Mouse (Mus musculus) testis, postnatal 14 days (tissue): ENCODE measurements at regions not wholly inside any gene's neighbourhood (a gene's known extent, or its start where the extent isn't known, plus 50 kb on each side); places are given as distances from the start of the nearest gene placed in this dataset.
"Not testable (repeated sequence)": the region's sequence is repeated elsewhere in the genome, so short reads cannot be mapped to it uniquely, and the experiment has no call there.

Experiments
- DNase-seq: peaks from one replicate; pipeline ENCODE4 v3.0.0; 2021; ENCODE audit warnings: low spot score

DNA sequence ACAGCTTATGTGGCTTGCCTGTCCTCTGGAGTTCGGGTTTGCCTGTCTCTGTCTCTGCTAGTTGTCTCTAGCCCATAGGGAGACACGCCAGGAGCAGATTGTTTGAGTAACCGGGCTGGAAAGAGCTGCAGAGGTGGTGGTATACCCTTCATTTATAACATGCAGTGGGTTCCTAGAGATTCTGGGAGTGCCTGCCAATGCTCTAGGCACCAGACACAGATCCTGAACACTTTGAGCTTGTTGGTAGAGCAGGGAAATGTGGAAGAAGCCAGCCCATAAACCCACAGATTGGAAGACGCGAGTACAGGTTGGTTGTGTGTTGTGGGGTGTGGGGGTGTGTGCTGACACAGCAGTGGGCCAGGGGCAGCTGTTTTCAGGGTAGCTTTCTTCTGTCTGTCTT lies 255.9 kb downstream of the Diras2 start:
- no peak for DNase-seq

DNA sequence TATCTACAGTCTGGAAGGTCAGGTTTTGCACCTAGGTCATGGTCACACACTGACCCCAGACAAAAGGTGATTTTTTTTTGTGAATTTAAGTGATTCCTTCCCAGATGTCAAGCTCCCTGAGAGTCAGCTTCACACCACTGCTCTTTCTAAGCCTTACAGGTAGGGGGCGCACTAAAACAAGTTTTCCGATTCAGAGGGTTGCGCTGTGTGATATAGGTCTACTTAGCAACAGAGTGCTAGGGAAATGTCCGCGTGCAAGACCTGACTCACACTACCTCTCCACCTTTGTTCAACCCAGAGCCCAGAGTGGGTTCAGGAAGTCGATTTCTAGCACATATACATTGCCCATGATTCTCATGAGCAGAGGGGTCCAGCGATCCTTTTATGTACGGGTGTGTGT lies 255.4 kb downstream of the Diras2 start:
- DNase-seq: peak; percentile 17

DNA sequence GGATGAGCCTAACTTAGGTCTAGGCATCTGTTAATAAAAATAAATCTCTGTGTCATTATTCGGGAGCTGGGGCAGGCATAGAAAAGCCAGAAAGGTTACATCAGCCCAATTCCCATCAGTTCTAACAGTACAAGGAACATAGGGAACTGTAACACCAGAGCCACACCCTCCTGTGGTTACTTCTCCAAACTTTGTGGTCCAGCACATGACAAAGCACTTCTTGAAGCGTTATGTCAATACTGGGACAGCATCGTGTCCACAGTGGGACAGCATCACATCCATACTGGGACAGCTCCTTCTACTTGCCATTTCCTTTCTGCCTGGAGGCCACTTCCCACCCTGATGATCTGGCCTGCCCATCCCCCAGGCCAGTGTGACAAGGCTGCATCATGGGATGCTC lies 253.9 kb downstream of the Diras2 start:
- no peak for DNase-seq

DNA sequence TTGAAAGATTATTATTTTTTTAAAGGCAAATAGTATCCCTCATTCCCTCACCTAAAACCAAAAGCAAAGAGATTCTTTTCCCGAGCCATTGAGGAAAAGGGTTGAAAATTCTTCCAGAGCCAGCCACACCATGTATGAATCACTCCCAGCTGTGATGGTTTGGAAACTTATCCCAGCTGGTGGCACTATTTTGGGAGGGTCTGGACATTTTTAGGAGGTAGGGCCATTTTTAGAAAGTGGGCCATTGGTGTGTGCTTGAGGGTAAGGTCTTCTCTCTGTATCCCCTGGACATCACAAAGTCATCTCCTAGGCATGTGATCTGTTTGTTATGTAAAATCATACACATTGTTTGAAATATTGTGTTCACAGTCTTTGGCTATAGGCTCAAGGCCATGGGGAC lies 252.2 kb downstream of the Diras2 start:
- DNase-seq: no peak

DNA sequence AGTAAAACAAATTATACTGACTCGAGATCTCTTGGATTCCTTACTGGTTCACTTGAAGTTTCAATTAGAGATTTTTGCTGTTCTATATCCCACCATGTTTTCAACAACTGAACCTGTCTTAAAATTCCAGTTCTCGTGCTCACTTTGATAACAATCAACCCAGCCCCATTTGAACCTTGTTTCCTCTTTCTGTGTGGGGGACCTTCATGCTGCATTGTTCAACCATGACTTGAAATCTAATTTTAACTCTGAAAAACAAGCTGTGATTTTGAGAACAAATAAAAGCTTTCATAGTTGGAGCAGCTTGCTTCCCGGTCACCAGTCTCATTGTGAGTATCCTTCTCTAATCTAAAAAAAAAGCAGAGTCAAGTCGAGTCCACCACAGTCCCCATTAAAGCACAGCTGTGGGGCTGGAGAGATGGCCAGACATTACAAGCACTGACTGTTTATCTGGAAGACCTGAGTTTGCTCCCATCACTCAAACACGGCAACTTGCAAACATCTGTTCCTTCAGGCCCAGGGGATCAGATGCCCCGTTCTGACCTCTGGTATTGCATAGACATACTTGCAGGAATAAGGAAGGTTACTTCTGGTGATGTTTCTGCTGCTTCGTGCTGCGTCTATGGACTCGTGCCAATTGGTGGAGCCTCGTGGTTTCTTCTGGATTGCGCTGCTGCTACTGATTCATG lies 251.7 kb downstream of the Diras2 start:
- no peak for DNase-seq

DNA sequence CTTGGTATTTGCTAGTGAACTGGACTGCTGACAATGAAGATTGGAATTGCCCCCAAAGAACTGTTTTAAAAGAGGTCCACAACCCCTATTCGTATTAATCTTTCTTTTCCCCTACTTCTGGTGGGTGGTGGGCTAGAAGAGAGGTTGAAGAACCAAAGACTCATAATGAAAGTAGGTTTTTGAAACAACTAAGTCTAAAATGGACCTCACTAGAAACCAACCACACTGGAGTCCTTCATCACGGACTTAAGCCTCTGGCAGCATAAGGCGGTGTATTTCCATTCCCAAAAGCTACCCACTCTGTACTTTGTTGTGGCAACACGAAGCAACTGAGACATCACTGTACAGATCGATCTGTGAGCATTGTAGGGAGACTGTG lies 251.1 kb downstream of the Diras2 start:
- DNase-seq: no peak

DNA sequence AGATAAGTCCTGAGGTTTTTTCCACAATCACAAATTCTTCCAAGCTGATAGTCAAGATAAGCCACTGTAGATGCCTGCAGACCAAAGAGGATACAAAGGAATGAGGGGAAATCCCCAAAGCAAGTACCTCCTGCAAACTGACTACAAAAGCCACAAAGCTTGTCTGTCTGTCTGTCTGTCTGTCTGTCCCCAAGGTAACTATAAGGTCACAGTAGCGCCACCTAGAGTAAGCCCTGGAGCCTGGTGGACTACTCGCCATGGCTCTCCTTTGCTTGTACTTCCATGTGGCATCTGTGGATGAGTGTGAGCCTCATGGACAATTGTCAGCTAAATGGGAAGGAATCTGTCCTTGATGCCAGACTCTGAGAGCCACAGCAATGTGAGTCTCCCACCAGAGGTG lies 249.8 kb downstream of the Diras2 start:
- DNase-seq: no peak

DNA sequence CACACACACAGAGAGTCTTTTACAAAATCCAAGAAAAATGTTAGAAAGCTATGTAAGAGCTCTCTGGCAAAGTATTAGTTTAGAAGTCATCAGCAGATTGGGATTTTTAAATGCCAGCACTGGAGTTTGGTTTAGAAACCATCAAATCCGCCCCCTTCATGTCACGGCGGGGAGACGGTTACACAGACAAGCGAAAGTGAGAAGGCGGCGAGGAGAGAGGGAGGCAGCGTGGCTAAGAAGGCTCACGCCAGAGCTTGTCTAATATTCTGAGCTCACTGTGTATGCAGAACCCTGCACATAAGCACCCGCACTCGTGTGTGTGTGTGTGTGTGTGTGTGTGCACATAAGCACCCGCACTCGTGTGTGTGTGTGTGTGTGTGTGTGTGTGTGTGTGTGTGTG lies 248.6 kb downstream of the Diras2 start:
- DNase-seq: no peak

DNA sequence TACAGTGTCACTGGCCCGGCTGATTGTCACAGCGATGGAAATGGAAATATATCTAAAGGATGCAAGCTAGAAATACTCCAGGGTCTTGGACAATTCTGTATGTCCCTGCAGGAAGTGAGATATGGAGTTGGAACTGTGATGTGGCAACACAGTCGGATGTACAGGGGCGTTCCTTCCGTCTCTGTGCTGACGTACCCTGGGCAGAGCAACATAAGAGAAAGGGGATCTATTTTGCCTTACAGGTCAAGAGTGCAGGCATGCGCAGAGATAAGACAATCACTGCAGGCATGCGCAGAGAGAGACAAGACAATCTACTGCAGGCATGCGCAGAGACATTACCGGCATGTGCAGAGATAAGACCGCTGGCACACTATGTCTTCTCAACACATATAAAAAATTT lies 247.6 kb downstream of the Diras2 start:
- DNase-seq: peak; percentile 9

DNA sequence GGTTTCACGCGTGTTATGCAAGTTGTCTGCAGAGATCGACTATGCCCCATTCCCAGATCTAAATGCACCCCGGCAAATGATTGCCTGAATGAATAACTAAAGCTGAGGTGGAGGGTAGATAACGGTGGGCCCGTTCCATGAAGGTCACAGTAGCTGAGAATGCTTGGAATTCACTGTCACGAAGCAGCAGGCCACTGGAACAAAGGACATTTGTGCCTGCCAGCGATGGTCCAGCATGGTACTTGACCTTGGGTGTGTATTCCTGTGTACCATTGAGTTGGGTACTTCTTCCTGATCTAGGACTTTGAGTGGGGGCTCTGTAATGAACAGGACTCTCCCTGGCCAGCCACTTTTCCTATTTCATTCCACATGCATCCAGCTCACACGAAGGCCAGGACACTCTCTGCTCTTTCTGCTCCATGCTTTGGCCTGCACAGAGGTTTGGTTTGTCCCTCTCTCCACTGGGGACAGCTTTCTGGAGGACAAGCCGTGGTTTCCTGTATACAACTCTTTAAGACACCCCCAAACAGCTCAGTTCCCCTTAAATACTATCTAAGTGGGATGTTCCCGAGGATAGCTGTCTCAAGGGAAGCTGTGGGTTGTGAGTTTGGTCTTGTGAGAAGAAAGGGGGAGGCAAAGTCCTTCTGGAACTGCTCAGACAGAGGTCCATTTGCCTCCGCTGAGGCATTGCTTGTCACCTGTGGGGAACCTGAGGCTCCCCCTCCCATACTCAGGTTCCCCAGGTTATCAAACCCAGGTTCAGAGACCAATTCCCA lies 246.9 kb downstream of the Diras2 start:
- no peak for DNase-seq

DNA sequence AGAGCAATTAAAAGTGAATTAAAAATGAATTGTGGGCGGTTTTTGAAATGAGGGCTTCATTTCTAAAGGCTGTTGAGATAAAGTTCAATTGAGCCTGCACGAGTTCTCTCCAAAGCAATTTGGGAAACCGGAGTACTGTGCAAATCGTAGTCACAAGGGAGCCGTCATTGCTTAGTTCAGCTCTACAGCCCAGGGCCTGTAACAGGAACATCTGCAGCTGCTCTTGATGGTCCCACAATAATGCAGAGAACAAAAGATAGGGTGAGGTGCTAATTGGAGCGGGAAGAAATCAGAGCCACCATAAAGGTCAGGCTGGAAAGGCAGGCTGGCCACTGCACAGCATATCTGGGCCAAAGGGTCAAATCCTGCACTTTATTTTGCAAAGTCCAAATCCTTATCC lies 242.7 kb downstream of the Diras2 start:
- DNase-seq: no peak

DNA sequence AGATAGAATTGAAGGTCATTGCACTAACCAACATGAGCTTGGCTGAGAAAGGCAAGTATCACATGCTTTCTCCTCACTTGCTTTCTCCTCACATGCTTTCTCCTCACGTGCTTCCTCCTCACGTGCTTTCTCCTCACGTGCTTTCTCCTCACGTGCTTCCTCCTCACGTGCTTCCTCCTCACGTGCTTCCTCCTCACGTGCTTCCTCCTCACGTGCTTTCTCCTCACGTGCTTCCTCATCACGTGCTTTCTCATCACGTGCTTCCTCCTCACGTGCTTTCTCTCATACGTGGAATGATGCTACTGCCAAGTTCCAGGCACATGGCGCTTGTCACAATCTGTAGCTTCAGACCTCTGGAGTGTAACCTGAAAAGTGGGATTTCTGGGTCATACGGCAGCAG lies 235.2 kb downstream of the Diras2 start:
- DNase-seq: no peak

DNA sequence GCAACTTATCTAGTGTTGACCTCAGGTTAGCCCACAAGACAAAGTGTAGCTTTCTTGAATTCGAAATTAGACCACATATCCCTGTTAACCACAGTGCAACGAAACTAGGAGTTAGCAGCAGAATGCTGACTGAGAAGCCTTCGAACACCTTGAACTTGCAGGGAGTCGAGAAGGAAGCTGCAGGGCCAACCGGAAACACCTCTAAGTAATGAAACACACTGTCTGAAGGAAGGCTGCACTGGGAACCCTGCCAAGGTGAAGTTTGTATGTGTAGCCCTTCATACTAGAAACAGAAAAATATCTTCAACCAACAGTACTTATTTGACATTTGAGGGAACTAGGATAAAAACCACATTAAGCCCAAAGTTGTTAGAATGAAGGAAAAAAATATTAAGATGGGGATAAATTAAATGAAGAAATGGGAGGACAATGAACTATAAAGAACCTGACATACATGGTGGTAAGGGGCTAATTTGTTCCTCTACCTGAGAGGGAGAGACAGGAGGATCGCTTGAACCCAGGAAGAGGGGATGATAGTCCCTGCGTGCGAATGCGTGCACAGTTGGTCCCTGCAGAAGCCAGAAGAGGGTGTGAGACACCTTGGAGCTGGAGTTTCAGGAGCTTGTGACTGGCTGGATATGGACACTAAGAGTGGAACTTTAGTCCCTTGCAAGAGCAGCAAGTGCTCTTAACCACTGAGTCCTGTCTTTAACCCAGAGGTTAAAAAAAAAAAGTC lies 234.4 kb downstream of the Diras2 start:
- no peak for DNase-seq

DNA sequence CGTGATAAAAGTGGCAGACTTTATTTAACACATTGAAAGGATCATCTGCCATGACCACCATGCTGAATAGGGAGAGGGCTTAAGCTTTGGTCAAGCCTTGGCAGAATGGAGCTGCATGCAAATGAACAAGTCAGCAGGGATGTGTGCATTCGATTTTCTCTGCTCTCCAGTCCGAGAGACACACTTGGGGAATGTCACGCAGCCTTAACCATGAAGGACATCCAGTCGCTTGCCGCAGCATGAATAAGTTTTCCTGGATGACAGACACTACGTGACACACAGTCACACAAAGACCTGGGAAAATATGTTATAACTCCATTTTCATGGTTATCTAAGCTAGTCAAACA lies 233.8 kb downstream of the Diras2 start:
- no peak for DNase-seq

DNA sequence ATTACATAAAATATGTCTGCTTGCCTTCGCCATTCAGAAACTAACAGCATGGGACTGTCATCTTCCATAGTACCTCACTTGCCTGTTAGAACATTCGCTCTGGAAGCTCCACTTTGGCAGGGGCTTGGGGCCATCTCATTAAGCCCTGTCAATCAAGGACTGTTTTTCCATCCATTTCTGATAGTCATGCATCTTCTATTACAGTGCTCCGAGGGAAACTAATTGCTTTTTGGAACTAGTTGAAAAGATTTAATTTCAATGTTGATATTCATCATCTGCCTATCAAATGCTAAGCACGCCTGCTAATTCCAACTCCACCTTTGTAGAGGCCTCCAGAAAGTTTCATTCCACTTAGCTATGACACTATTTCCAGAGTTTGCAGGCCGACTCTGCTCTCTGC lies 232.7 kb downstream of the Diras2 start:
- no peak for DNase-seq

DNA sequence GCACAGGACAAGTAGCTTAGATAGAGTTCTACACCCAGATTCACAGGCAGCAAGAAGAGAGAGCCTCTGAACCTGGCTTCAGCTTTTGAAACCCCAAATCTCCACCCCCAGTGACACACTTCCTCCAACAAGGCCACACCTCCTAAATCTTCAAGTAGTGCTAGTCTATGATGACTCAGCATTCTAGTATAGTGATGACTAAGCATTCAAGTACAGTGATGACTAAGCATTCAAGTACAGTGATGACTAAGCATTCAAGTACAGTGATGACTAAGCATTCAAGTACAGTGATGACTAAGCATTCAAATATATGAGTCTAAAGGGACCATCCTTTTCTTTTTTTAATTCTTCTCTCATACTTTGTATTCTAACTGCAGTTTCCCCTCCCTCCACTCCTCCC lies 225.8 kb downstream of the Diras2 start:
- not testable (repeated sequence) for DNase-seq

DNA sequence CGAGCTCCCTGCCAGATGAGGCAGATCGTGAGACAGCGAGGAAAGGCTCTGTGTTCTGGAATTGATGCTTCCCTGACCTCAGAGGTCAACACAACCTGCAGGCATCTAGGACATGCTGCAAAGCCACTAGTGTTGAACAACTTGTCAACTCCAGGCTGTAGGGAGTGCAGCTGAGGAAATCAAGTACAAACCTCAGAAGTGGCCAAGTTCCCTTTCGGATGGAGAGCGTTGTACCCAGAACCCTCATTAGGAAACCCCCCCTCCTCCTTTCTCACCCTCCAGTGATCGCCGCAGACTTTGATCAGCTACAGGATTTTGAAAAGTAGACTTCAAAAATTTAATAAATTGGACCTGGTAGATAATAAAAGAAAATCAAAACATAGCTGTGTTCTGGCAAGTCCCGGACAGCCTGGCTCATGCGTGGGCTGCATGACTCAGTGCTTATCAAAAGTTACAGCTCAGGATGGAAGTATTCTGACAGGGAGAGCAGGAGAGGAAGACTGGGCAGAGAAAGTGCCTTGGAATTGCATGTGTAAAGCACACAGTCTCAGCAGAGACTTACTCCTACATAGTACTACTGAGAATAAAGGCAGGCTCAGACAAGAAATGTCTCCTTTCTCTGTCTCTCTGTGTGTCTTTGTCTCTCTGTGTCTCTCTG lies 224.2 kb downstream of the Diras2 start:
- no peak for DNase-seq

DNA sequence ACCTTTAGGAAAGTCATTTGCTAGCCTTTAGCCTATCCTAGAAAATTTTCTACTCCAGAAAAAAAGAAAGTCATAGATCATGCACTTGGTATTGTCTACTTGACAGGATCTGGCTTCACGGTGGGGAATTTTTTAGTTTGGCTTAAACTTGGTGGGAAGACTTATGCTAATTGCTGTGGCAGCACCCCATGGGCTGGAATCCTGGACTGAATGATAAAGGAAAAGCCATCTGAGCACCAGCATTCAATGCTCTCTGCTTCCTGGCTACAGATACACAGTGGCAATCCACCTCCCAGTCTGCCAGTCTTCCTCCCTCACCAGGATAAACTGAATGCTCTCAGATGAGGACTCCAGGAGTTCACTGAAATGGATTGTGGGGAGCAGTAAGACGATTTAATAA lies 220.1 kb downstream of the Diras2 start:
- no peak for DNase-seq

DNA sequence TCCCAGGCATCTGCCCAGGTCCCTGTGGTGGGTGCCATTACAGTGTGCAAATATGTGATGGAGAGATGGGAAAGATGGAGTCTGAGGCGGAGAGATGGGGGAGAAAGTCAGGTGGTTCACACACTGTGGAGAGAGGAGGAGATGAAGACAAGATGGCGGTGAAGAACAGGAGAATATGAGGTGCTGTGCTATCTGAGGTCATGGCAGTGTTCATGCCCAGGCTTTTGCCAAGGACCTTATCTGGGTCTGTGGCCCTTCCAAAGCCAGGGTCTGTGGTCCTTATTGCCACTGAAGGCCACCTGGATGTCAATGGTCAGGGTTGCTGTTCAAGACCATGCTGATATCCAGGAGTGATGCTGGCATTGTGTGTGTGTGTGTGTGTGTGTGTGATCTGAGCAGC lies 212.8 kb downstream of the Diras2 start:
- no peak for DNase-seq

DNA sequence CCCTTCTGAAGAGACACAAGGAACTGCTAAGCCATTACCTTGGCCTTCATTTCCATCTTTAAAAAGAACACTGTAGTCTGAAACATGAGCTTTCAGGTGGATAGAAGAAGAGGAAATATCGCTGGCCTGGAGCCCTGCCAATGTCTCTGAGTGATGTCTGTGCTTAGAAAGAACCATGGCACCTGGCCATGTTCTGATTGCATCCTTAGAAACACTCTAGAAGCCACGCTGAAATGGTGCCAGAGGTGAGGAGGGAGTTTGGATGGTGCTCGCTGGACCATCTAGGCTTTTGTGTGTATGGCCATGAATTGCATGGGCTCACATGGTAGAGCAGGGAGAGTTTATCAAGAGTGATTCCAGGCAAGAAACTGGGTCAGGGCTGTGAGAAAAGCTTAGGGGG lies 207.4 kb downstream of the Diras2 start:
- DNase-seq: peak; percentile 13

DNA sequence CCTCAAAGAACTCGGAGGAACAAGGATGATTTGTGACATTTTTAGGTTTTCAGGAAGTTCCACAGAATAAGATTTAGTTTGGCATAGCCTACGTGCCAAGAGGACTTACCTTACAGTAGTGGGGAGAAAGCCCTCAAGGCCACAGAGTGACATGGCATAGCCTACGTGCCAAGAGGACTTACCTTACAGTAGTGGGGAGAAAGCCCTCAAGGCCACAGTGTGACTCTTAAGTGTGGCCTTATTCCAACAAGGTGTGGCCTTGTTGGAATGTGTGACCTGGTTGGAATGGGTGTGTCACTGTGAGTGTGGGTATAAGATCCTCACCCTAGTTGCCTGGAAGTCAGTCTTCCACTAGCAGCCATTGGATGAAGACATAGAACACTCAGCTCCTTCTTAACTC lies 206.7 kb downstream of the Diras2 start:
- DNase-seq: not testable (repeated sequence)

DNA sequence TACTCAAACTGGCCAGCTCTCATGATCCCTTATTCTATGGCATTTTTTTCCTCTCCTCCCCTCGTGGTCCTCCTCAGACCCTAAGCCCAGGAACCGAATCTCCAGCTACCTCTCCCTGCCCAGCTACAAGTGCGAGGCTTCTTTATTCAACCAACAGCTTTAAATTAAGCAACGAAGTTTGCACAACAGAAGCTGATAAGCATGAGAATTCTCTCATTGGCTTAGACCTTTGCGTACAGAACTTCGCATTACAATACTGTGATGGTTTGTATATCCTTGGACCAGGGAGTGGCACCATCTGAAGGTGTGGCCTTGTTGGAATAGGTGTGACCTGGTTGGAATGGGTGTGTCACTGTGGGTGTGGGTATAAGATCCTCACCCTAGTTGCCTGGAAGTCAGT lies 205.4 kb downstream of the Diras2 start:
- DNase-seq: not testable (repeated sequence)

DNA sequence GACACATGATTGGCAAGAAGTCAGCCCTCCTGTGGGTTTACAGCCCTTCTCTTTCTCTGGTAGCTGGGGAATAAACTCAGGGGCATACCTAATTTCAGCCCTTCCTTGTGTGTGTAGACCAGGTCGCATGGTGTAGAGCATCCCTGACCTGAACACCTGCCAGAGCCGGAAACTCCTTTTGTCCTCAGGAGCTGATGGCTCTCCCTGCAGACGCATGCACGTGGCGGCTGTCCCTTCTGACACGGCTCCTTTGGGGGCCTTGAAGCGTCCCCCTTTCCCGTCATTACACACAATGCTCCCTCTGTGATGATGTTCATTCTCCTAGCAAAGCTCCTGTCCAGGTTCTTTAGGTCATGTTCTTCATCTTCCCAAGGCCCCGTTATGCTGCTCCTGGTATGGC lies 203.3 kb downstream of the Diras2 start:
- no peak for DNase-seq
